Comparison of ENCODE assay signal across 13 mouse cellular contexts in the genomic region with DNA sequence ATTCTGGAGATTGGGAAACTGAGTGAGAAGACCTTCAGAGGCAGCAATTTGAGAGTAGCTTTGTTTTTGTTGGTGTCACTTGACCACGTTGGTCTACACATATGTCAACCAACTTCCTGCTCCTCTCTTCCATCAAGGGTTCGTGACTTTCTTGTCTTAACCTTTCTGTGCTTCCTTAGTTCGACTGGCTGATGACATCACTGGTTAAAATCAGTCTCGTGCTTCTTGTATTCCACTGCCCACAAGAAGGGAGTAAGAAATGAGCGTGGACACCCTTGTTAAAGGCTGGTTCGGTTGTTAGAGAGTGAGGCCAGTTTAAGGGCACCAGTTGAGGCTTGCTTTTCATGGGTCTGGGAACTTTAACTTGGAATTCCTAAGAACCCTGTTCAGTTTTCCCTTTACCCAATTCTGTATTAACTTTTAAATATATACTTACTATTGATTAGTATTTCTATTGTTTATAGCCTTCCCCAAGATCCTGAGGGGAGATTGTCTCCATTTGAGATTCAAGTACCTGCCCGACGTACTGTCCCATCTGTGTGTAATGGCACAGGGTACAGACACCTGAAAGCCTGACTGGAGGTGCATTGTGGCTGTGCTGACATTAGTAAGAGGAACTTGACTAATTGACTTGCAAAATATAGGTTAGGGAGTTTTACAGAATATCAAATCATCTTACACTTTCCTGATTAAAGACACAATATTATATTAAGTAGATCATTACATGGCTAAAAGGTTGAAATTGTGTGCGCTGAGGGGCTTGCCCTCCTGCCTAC.
"Had no signal": no experiment of that assay in that cellular context is flagged by ENCODE, and none has a peak within 500 bp of the region (broad histone marks: within the 10 kb centered on the region; RNA-seq: fewer than 3 reads in every experiment).

No protein-coding gene starts in this region.

- H3K4me3 ChIP-seq: intestine, embryonic 15.5 days; kidney, embryonic 15.5 days; limb, embryonic 10.5 days; midbrain, embryonic 15.5 days; neural tube, embryonic 12.5 days had no signal

- H3K27ac ChIP-seq: intestine, embryonic 15.5 days; kidney, embryonic 15.5 days; limb, embryonic 10.5 days; midbrain, embryonic 15.5 days; neural tube, embryonic 12.5 days had no signal

- H3K27me3 ChIP-seq: intestine, embryonic 15.5 days; kidney, embryonic 15.5 days; midbrain, embryonic 15.5 days; neural tube, embryonic 12.5 days had no signal

- DNase-seq: kidney, adult 2 months; kidney, postnatal 14 days; lung, adult 2 months; lung, postnatal 36 days; thymus, adult 18-20 months; thymus, postnatal 14 days had no signal

- ATAC-seq: intestine, embryonic 15.5 days; lung, postnatal 0 days; midbrain, embryonic 15.5 days had no signal

- H3K9ac ChIP-seq: intestine, embryonic 15.5 days; kidney, embryonic 15.5 days; midbrain, embryonic 15.5 days; neural tube, embryonic 12.5 days had no signal

- H3K9me3 ChIP-seq: intestine, embryonic 15.5 days; midbrain, embryonic 15.5 days; neural tube, embryonic 12.5 days had no signal

- H3K4me1 ChIP-seq: kidney, embryonic 15.5 days had no signal

- H3K4me2 ChIP-seq: intestine, embryonic 15.5 days; kidney, embryonic 15.5 days; midbrain, embryonic 11.5 days; midbrain, embryonic 15.5 days; neural tube, embryonic 12.5 days had no signal

- H3K36me3 ChIP-seq: intestine, embryonic 15.5 days; kidney, embryonic 15.5 days; midbrain, embryonic 15.5 days had no signal
